Mouse (Mus musculus) myocyte (in vitro differentiated cells): ENCODE results near the gene Dpep3.

Source experiments
- CEBPB ChIP-seq: IDR thresholded peaks from 2 replicates; pipeline ENCODE4 v1.6.1; 2011; ENCODE audit warnings: mild to moderate bottlenecking, moderate library complexity; ENCODE audit not compliant: poor library complexity, insufficient read depth, severe bottlenecking
- E2F4 ChIP-seq: IDR thresholded peaks from one replicate; pipeline ENCODE4 v1.6.1; 2011; ENCODE audit warnings: mild to moderate bottlenecking, control low read depth, moderate library complexity; ENCODE audit not compliant: insufficient read depth
- MAX ChIP-seq: IDR thresholded peaks from one replicate; pipeline ENCODE4 v1.6.1; 2011; ENCODE audit warnings: low read depth, mild to moderate bottlenecking, control low read depth
- MYOG ChIP-seq, 3 experiments: IDR thresholded peaks; one replicate each; pipeline ENCODE4 v1.6.1; 2011; ENCODE audit warnings: control low read depth in 2 of 3, low read depth in 2 of 3, mild to moderate bottlenecking in 2 of 3; ENCODE audit not compliant: insufficient read length in 2 of 3, control insufficient read depth in 1 of 3, insufficient read depth in 1 of 3
- POLR2A ChIP-seq: IDR thresholded peaks from one replicate; pipeline ENCODE4 v1.6.1; 2011; ENCODE audit warnings: low read depth, mild to moderate bottlenecking, control low read depth, moderate library complexity; ENCODE audit not compliant: insufficient read length

- TF ChIP-seq POLR2A (no peak), CEBPB (no peak), MAX (no peak), MYOG (IDR thresholded peaks at IDR 0.05; ENCODE audit: control insufficient read depth in 1 of 3, insufficient read depth in 1 of 3, insufficient read length in 2 of 3, low read depth in 2 of 3) (no peak), E2F4 (no peak)
These were observed 44.1 kb downstream of the Dpep3 start for GRCm38 (mm10) chr8:105935105-105935504.
